30 mouse cellular contexts compared by ENCODE assay signal in genomic region chr1:181011601-181012000, GRCm38 (mm10). TPM values are rescaled to one million over a fixed set of nuclear protein-coding genes. Genes with fewer than 3 reads are reported as not detected.
DNase-seq lines count a peak whose midpoint lies in the region; ATAC-seq and TF ChIP-seq lines count a peak whose summit lies in the region.
"Had no signal": no experiment of that assay in that cellular context is flagged by ENCODE, and none has a peak within 500 bp of the region (broad histone marks: within the 10 kb centered on the region; RNA-seq: fewer than 3 reads in every experiment).

No protein-coding gene starts in this region.

- H3K4me2 ChIP-seq in hindbrain, embryonic 12.5 days (replicated peaks): no peak overlapping the region
- H3K4me2 ChIP-seq in hindbrain, embryonic 13.5 days: no peak overlapping the region
- no peak overlapping the region for H3K4me2 ChIP-seq in liver, embryonic 11.5 days
- no peak overlapping the region for H3K4me2 ChIP-seq in stomach, postnatal 0 days (replicated peaks; ENCODE audit: low read depth)
- H3K4me2 ChIP-seq: forebrain, embryonic 13.5 days; heart, embryonic 13.5 days; hindbrain, embryonic 15.5 days had no signal

- ATAC-seq in hindbrain, embryonic 12.5 days (ENCODE audit: low FRiP score): no peak
- ATAC-seq in hindbrain, embryonic 13.5 days (ENCODE audit: low FRiP score): no peak
- ATAC-seq in liver, embryonic 11.5 days (replicated peaks; ENCODE audit: low FRiP score): no peak
- no peak for ATAC-seq in stomach, postnatal 0 days (ENCODE audit: low FRiP score, low TSS enrichment)
- ATAC-seq: forebrain, embryonic 13.5 days; forebrain, embryonic 16.5 days; Patski had no signal

- H3K9me3 ChIP-seq in hindbrain, embryonic 12.5 days (replicated peaks): no peaks in the 10 kb centered on the region
- no peaks in the 10 kb centered on the region for H3K9me3 ChIP-seq in hindbrain, embryonic 13.5 days
- no peaks in the 10 kb centered on the region for H3K9me3 ChIP-seq in liver, embryonic 11.5 days (ENCODE audit: control insufficient read depth, low read length)
- H3K9me3 ChIP-seq in stomach, postnatal 0 days (ENCODE audit: control insufficient read depth, low read length): no peaks in the 10 kb centered on the region
- H3K9me3 ChIP-seq: forebrain, embryonic 10.5 days; forebrain, embryonic 13.5 days; G1E; heart, embryonic 13.5 days; hindbrain, embryonic 10.5 days; hindbrain, embryonic 15.5 days had no signal

- no peaks in the 10 kb centered on the region for H3K36me3 ChIP-seq in hindbrain, embryonic 12.5 days
- no peaks in the 10 kb centered on the region for H3K36me3 ChIP-seq in hindbrain, embryonic 13.5 days
- H3K36me3 ChIP-seq in liver, adult 2 months (ENCODE audit: control insufficient read depth, insufficient read depth, low read length): peaks cover 9% of the 10 kb centered on the region; the same call in 1 of the 2 replicates
- H3K36me3 ChIP-seq in liver, embryonic 11.5 days (ENCODE audit: control insufficient read depth, insufficient read depth, low read length): no peaks in the 10 kb centered on the region
- no peaks in the 10 kb centered on the region for H3K36me3 ChIP-seq in stomach, postnatal 0 days (ENCODE audit: control insufficient read depth, insufficient read depth, low read length)
- H3K36me3 ChIP-seq: forebrain, embryonic 10.5 days; G1E; heart, embryonic 13.5 days; hindbrain, embryonic 10.5 days; hindbrain, embryonic 15.5 days had no signal

- no peak for TF ChIP-seq EP300 in stomach, postnatal 0 days (optimal IDR thresholded peaks at IDR 0.05)

- intact Hi-C loops in heart, postnatal 14 days (cut with DNase I): no loop called here

- peak; percentile 86 for DNase-seq in heart, adult 11 months
- DNase-seq in heart, postnatal 14 days: no peak
- no peak for DNase-seq in liver, adult 2 months (ENCODE audit: extremely low read depth, low read depth, low spot score)
- no peak for DNase-seq in liver, embryonic 11.5 days (ENCODE audit: low spot score)
- DNase-seq in stomach, postnatal 0 days (ENCODE audit: low spot score): peak; percentile 3
- DNase-seq: adrenal gland, postnatal 10 days; adrenal gland, postnatal 36 days; B cell, adult 2 months; cerebellum, adult 18-20 months; cerebellum, adult 9-10 months; cerebellum, postnatal 14 days; gastrocnemius, postnatal 25 days; heart, postnatal 36 days had no signal

- H3K4me3 ChIP-seq in hindbrain, embryonic 12.5 days: no peak overlapping the region
- H3K4me3 ChIP-seq in hindbrain, embryonic 13.5 days: no peak overlapping the region
- no peak overlapping the region for H3K4me3 ChIP-seq in liver, adult 2 months (ENCODE audit: insufficient read depth, low read depth, low read length)
- no peak overlapping the region for H3K4me3 ChIP-seq in liver, embryonic 11.5 days (ENCODE audit: low read depth, low read length)
- H3K4me3 ChIP-seq in stomach, postnatal 0 days (ENCODE audit: low read depth, low read length): no peak overlapping the region
- H3K4me3 ChIP-seq: forebrain, embryonic 10.5 days; forebrain, embryonic 13.5 days; heart, embryonic 13.5 days; hindbrain, embryonic 10.5 days; hindbrain, embryonic 15.5 days had no signal

- 68% methylated on average over 5 of the region's 5 CpGs for WGBS in hindbrain, embryonic 12.5 days
- 62% methylated on average over 5 of the region's 5 CpGs for WGBS in hindbrain, embryonic 13.5 days
- WGBS in liver, adult 2 months: 90% methylated on average over 5 of the region's 5 CpGs
- WGBS in liver, embryonic 11.5 days: 78% methylated on average over 5 of the region's 5 CpGs
- WGBS in stomach, postnatal 0 days: 68% methylated on average over 5 of the region's 5 CpGs

- no peak for TF ChIP-seq POLR2A in liver, adult 2 months (IDR thresholded peaks at IDR 0.05; ENCODE audit: extremely low read depth, insufficient read depth, low read length)

- no peak for TF ChIP-seq CTCF in liver, adult 2 months (IDR thresholded peaks at IDR 0.05; ENCODE audit: low read depth, low read length)
- no peak for TF ChIP-seq CTCF in stomach, postnatal 0 days (IDR thresholded peaks at IDR 0.05; ENCODE audit: low read depth)

- peak overlapping the region; percentile 18; the same call in 1 of the 2 replicates for H3K9ac ChIP-seq in hindbrain, embryonic 12.5 days
- H3K9ac ChIP-seq in hindbrain, embryonic 13.5 days: no peak overlapping the region
- no peak overlapping the region for H3K9ac ChIP-seq in liver, adult 2 months (ENCODE audit: low read depth, low read length)
- no peak overlapping the region for H3K9ac ChIP-seq in liver, embryonic 11.5 days (ENCODE audit: low read depth, low read length)
- H3K9ac ChIP-seq in stomach, postnatal 0 days (ENCODE audit: low read length): no peak overlapping the region
- H3K9ac ChIP-seq: forebrain, embryonic 13.5 days; heart, embryonic 13.5 days; hindbrain, embryonic 15.5 days had no signal

- peaks cover 8% of the 10 kb centered on the region; the same call in 1 of the 2 replicates for H3K79me2 ChIP-seq in liver, adult 2 months (ENCODE audit: control insufficient read depth, insufficient read depth, low read length)

- no peaks in the 10 kb centered on the region for H3K27me3 ChIP-seq in hindbrain, embryonic 12.5 days
- H3K27me3 ChIP-seq in hindbrain, embryonic 13.5 days: peaks cover 7% of the 10 kb centered on the region
- H3K27me3 ChIP-seq in liver, adult 2 months (ENCODE audit: control insufficient read depth, insufficient read depth, low read length): no peaks in the 10 kb centered on the region
- H3K27me3 ChIP-seq in liver, embryonic 11.5 days (replicated peaks; ENCODE audit: control insufficient read depth, insufficient read depth, low read length): peaks cover 7% of the 10 kb centered on the region; the same call in 1 of the 2 replicates
- H3K27me3 ChIP-seq in stomach, postnatal 0 days (ENCODE audit: control insufficient read depth, insufficient read depth, low read length): no peaks in the 10 kb centered on the region
- H3K27me3 ChIP-seq: CH12.LX; hindbrain, embryonic 15.5 days; Patski had no signal

- H3K27ac ChIP-seq in hindbrain, embryonic 12.5 days: no peak overlapping the region
- H3K27ac ChIP-seq in hindbrain, embryonic 13.5 days: no peak overlapping the region
- H3K27ac ChIP-seq in liver, adult 2 months (replicated peaks; ENCODE audit: insufficient read depth, low read depth, low read length): peak overlapping the region; percentile 35
- no peak overlapping the region for H3K27ac ChIP-seq in liver, embryonic 11.5 days (ENCODE audit: low read depth, low read length)
- H3K27ac ChIP-seq in stomach, postnatal 0 days (replicated peaks): no peak overlapping the region
- H3K27ac ChIP-seq: forebrain, embryonic 10.5 days; forebrain, embryonic 13.5 days; heart, embryonic 13.5 days; hindbrain, embryonic 10.5 days; hindbrain, embryonic 15.5 days had no signal

- H3K4me1 ChIP-seq in hindbrain, embryonic 12.5 days: peaks cover 4% of the 10 kb centered on the region
- peaks cover 13% of the 10 kb centered on the region for H3K4me1 ChIP-seq in hindbrain, embryonic 13.5 days (replicated peaks)
- H3K4me1 ChIP-seq in liver, adult 2 months (ENCODE audit: control insufficient read depth, insufficient read depth, low read length): peaks cover 68% of the 10 kb centered on the region
- H3K4me1 ChIP-seq in liver, embryonic 11.5 days (replicated peaks; ENCODE audit: control insufficient read depth, insufficient read depth, low read length): no peaks in the 10 kb centered on the region; the same call in 1 of the 2 replicates
- H3K4me1 ChIP-seq in stomach, postnatal 0 days (replicated peaks; ENCODE audit: control insufficient read depth, insufficient read depth): peaks cover 13% of the 10 kb centered on the region

RNA-seq across cellular contexts. Expression of gene Ephx1, which starts 9.1 kb away (rescaled TPM):
- 10 to 100 TPM; 20.7 to 25.9 TPM for total RNA-seq in heart, postnatal 14 days (2021)
- polyA plus RNA-seq in hindbrain, embryonic 12.5 days (2016; fragmentation: Nextera tagmentation; extraction: Ambion mirVana): 2.1 and 2.4 TPM in 2 replicates
- 3.3 and 4.8 TPM in 2 replicates for polyA plus RNA-seq in hindbrain, embryonic 13.5 days (2015; fragmentation: Nextera tagmentation; extraction: Ambion mirVana)
- 220 and 428 TPM in 2 replicates for total RNA-seq in liver, adult 2 months (2014; rRNA removed)
- 287 and 304 TPM in 2 replicates for polyA plus RNA-seq in liver, adult 2 months (2012; rRNA removed)
- 1.6 and 1.7 TPM in 2 replicates for polyA plus RNA-seq in liver, embryonic 11.5 days (2014; fragmentation: Nextera tagmentation; extraction: Ambion mirVana)
- 30.0 and 32.2 TPM in 2 replicates for polyA plus RNA-seq in stomach, postnatal 0 days (2015; fragmentation: Nextera tagmentation; extraction: Ambion mirVana)
- total RNA-seq: G1E had no signal
- polyA plus RNA-seq: G1E had no signal

RNA-seq across cellular contexts. Expression of gene 9130409I23Rik, which starts 39.4 kb away (rescaled TPM):
- not detected for total RNA-seq in heart, postnatal 14 days (2021)
- polyA plus RNA-seq in hindbrain, embryonic 12.5 days (2016; fragmentation: Nextera tagmentation; extraction: Ambion mirVana): 0.10 TPM in 1 of 2 replicates, not detected in the other
- polyA plus RNA-seq in hindbrain, embryonic 13.5 days (2015; fragmentation: Nextera tagmentation; extraction: Ambion mirVana): 0.08 and 0.13 TPM in 2 replicates
- total RNA-seq in liver, adult 2 months (2014; rRNA removed): 11.2 and 23.4 TPM in 2 replicates
- polyA plus RNA-seq in liver, adult 2 months (2012; rRNA removed): 3.8 and 4.2 TPM in 2 replicates
- polyA plus RNA-seq in liver, embryonic 11.5 days (2014; fragmentation: Nextera tagmentation; extraction: Ambion mirVana): not detected in 2 replicates
- polyA plus RNA-seq in stomach, postnatal 0 days (2015; fragmentation: Nextera tagmentation; extraction: Ambion mirVana): 0.28 and 0.72 TPM in 2 replicates
- total RNA-seq: adrenal gland, adult 18-20 months; adrenal gland, postnatal 36 days; CH12.LX; gastrocnemius, adult 18-20 months; gastrocnemius, postnatal 25 days; heart, postnatal 36 days had no signal
- polyA plus RNA-seq: embryonic facial prominence, embryonic 11.5 days; embryonic facial prominence, embryonic 14.5 days; forebrain, embryonic 10.5 days; forebrain, embryonic 13.5 days; forebrain, embryonic 16.5 days; G1E; gonadal fat pad, adult 2 months; heart, embryonic 13.5 days; hindbrain, embryonic 10.5 days; hindbrain, embryonic 15.5 days; intestine, embryonic 14.5 days had no signal

Comparison
In these comparisons a context has a peak if more than half of its experiments do, and no peak if none do; other contexts are left out.
1. DNase-seq: peak in heart, adult 11 months (single experiment) and stomach, postnatal 0 days (single experiment); none in heart, postnatal 14 days (0 of 2), liver, adult 2 months (single experiment) and liver, embryonic 11.5 days (single experiment).